Mouse (Mus musculus) midbrain, embryonic 10.5 days (tissue): ENCODE measurements around the gene Nrxn3. TPM values are rescaled to one million over a fixed set of nuclear protein-coding genes. Genes with fewer than 3 reads are reported as not detected.
A peak's percentile ranks its signal among the peaks of the same experiment; 100 is the strongest.

Experiments
- DNase-seq: peaks from one replicate; pipeline ENCODE4 v3.0.0-alpha.2; 2017; ENCODE audit warnings: low spot score
- H3K27ac ChIP-seq: fragments of 300-500 bp; sonication (generic); replicated peaks from 2 replicates; pipeline ENCODE4 v1.5.1; 2016; ENCODE audit warnings: mild to moderate bottlenecking
- H3K27me3 ChIP-seq: fragments of 300-500 bp; sonication (generic); 2 replicates; pipeline ENCODE4 v1.6.1; 2016; ENCODE audit warnings: low read depth, mild to moderate bottlenecking; ENCODE audit not compliant: poor library complexity, severe bottlenecking
- H3K36me3 ChIP-seq: fragments of 300-500 bp; sonication (generic); 2 replicates; pipeline ENCODE4 v1.6.1; 2016; ENCODE audit warnings: mild to moderate bottlenecking, moderate library complexity
- H3K4me1 ChIP-seq: fragments of 300-500 bp; sonication (generic); 2 replicates; pipeline ENCODE4 v1.6.1; 2016
- H3K4me3 ChIP-seq: fragments of 300-500 bp; sonication (generic); 2 replicates; pipeline ENCODE4 v1.5.1; 2016; ENCODE audit warnings: mild to moderate bottlenecking, moderate library complexity
- H3K9me3 ChIP-seq: fragments of 300-500 bp; sonication (generic); replicated peaks from 2 replicates; pipeline ENCODE4 v1.6.1; 2016; ENCODE audit warnings: mild to moderate bottlenecking
- WGBS: fragments of 180-500 bp; shearing (Covaris S2); methylation state at CpG from one replicate; pipeline ENCODE4 v1.1.7; 2016; 5-methylcytosine and 5-hydroxymethylcytosine counted together
- polyA plus RNA-seq: library from polyadenylated mRNA; unstranded; fragments of >200 nt; fragmentation: Nextera tagmentation; extraction: Ambion mirVana; gene quantifications from 2 replicates; pipeline ENCODE4 v1.2.1, GENCODE M21; 2016

Gene Nrxn3
- polyA plus RNA-seq, 1 experiment from 2014 or later: 5.2 TPM

DNA sequence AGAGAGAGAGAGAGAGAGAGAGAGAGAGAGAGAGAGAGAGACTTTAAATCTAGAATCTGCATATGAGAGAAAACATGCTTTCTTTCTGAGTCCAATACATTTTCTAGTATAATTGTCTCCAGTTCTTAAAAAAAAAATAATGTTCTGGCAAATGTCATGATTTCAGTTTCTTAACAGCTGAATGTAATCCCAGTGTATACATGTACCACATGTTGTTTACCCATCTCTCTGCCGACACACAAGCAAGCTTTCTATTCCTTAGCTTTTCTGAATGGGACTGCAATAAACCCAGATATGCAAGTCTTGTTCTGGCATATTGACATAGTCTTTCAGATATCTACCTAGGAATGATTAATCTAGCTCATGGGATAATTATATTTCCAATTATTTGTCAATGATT lies 1256.5 kb downstream of the Nrxn3 start:
- Histone ChIP-seq H3K4me3 (no peak overlapping the region), H3K36me3 (no peaks in the 10 kb centered on the region), H3K27ac (no peak overlapping the region), H3K27me3 (no peaks in the 10 kb centered on the region), H3K9me3 (no peaks in the 10 kb centered on the region), H3K4me1 (peaks cover 13% of the 10 kb centered on the region)
- no peak for DNase-seq
- 90% methylated on average over 1 of the region's 1 CpGs for WGBS

DNA sequence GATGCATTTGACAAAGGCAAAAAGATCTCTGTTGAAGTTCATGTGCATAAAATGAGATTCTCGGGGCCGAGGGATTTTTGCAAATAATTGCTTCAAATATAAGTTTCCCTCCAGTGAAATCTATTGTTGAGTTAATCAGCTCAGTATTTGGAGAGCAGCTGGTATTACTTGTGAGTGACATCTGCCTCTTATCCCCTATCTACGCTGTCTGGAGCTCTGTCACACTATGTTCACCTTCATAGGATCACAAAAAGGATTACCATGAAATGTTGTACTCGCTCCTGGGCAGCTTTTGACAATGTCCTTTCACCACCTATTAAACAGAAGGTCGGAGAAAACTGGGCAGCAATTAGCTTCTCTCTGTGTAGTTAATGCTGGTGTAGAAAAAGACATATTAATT lies 1259.8 kb downstream of the Nrxn3 start:
- Histone ChIP-seq H3K27me3 (no peaks in the 10 kb centered on the region), H3K36me3 (no peaks in the 10 kb centered on the region), H3K9me3 (no peaks in the 10 kb centered on the region), H3K4me1 (peaks cover 13% of the 10 kb centered on the region), H3K4me3 (no peak overlapping the region), H3K27ac (no peak overlapping the region)
- 44% methylated on average over 5 of the region's 5 CpGs for WGBS
- no peak for DNase-seq

DNA sequence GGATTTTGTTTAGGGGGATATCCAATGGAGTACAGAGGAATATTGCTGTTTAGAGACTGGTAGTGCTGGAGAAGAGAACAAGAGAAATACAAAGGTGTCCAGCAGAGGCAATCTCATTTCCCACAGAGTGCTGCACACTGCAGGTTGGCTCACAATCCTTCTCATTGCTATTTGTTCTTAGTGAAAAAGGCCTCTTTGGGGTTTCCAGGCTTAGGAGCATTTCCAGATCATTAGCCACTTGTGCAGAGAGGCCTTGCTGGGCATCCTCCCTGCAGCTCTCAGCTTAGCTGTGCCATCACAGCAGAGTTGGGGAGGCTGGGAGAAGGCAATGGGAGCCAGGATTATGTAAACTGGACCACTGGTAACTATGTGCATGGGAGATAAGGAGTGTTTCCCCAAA lies 1260.7 kb downstream of the Nrxn3 start:
- no peaks in the 10 kb centered on the region for H3K27me3 ChIP-seq
- no peak overlapping the region for H3K4me3 ChIP-seq
- H3K9me3 ChIP-seq: no peaks in the 10 kb centered on the region
- H3K36me3 ChIP-seq: no peaks in the 10 kb centered on the region
- DNase-seq: no peak
- H3K27ac ChIP-seq: no peak overlapping the region
- H3K4me1 ChIP-seq: peaks cover 13% of the 10 kb centered on the region

DNA sequence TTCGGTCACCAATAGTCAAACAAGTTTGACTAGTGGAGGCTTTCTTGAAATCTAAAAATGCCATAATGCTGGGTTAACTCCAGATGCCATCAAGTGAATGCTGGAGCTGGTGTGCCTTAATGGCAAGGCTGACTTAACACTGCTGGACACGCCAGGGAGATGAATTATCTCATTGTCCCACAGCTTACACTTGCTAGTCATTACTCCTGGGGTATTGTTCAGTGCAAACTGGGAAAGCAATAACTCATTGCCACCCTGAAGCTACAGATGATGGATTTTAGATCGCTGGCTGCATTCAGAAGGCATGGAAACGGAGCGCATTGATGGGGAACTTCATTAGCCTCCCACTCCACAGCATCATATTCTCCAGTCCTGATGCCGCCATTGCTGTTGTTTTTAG lies 1263.5 kb downstream of the Nrxn3 start:
- H3K36me3 ChIP-seq: no peaks in the 10 kb centered on the region
- H3K27me3 ChIP-seq: no peaks in the 10 kb centered on the region
- 82% methylated on average over 6 of the region's 6 CpGs for WGBS
- no peak overlapping the region for H3K4me3 ChIP-seq
- H3K4me1 ChIP-seq: peaks cover 13% of the 10 kb centered on the region
- H3K27ac ChIP-seq: no peak overlapping the region
- no peaks in the 10 kb centered on the region for H3K9me3 ChIP-seq
- no peak for DNase-seq

DNA sequence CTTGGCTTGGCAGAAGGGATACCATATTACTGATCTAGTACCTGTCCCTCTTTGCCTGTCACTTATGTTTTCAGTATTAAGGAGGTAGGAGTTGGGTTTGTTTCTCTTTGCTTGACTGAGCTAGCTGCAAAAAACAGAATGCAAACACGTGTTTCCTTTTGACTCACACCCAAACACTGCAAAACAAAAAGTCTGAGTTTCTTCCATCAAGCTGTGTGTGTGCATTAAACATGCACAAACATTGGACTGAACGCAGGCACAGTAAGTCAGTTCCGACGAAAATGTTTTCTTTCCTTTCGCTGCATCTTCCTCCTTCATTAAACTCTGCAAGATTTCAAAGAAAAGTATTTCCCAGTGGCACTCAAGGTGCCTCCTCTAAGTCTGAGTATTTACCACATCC lies 1270.6 kb downstream of the Nrxn3 start:
- H3K4me1 ChIP-seq: no peaks in the 10 kb centered on the region
- no peaks in the 10 kb centered on the region for H3K27me3 ChIP-seq
- 80% methylated on average over 5 of the region's 5 CpGs for WGBS
- no peak overlapping the region for H3K27ac ChIP-seq
- no peak overlapping the region for H3K4me3 ChIP-seq
- no peaks in the 10 kb centered on the region for H3K36me3 ChIP-seq
- H3K9me3 ChIP-seq: no peaks in the 10 kb centered on the region
- no peak for DNase-seq

DNA sequence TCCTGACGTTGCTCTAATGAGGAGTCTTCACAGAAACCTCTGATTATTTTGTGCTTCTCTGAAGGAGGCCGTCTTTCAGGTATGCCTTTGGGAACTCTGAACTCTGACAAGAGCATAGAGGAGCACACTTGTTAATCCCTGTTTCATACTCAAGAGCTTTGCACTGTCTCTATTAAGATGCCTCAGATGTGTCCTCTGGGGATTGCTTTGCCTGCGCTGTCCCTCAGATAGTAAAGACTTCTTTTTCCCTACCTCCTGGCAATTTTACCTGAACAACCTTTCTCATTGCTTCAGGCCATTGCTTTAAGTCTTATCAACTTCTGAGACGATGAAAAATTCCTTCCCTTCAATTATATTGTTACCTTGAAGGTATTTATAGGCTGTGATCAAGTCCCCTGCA lies 1272.7 kb downstream of the Nrxn3 start:
- WGBS: 78% methylated on average over 4 of the region's 4 CpGs
- H3K27me3 ChIP-seq: no peaks in the 10 kb centered on the region
- no peak overlapping the region for H3K4me3 ChIP-seq
- H3K4me1 ChIP-seq: no peaks in the 10 kb centered on the region
- no peak for DNase-seq
- H3K36me3 ChIP-seq: no peaks in the 10 kb centered on the region
- H3K27ac ChIP-seq: no peak overlapping the region
- H3K9me3 ChIP-seq: no peaks in the 10 kb centered on the region

DNA sequence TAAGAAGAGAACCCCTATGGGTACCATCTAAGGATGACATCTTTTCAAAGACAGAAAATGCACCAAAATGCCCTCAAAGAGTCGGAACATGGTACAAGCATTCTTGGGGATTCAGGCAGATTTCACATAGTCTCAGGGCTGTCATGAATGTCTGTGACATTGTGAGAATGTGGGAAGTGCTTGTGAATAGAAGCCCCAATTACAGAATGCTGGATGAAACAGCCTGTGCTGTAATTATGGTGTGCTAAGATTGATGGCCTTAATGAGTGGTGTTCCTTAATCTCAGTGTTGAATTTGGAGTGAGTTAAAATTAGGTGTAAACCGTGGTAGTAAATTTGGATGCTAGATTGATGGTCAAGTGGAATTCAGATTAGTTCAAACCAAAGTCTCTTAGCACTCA lies 1287.6 kb downstream of the Nrxn3 start:
- Histone ChIP-seq H3K36me3 (no peaks in the 10 kb centered on the region), H3K27me3 (no peaks in the 10 kb centered on the region), H3K9me3 (no peaks in the 10 kb centered on the region), H3K4me1 (no peaks in the 10 kb centered on the region), H3K27ac (no peak overlapping the region), H3K4me3 (no peak overlapping the region)
- no peak for DNase-seq
- WGBS: 89% methylated on average over 2 of the region's 2 CpGs

DNA sequence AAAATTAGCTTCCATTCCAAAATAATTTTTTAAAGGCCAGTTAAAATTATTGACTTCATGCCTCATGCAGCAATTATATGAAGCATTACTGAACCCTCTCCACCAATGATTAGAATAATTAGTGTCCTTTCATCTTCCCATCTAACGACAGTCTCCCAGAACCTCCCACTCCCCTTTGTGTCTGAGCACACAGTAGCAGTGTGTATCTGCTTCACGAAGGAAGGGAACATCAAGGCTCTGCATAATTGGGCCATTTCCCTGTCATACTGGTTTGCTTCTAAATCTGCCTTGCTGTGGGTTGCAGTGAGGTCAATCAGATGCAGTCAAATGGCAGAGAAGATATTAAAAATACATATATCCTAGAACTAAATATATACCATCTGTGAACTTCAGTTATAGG lies 1291.3 kb downstream of the Nrxn3 start:
- no peak for DNase-seq
- H3K4me3 ChIP-seq: no peak overlapping the region
- no peaks in the 10 kb centered on the region for H3K27me3 ChIP-seq
- H3K27ac ChIP-seq: no peak overlapping the region
- H3K36me3 ChIP-seq: no peaks in the 10 kb centered on the region
- whole genome bisulfite sequencing: 59% methylated on average over 2 of the region's 2 CpGs
- no peaks in the 10 kb centered on the region for H3K9me3 ChIP-seq
- H3K4me1 ChIP-seq: no peaks in the 10 kb centered on the region

DNA sequence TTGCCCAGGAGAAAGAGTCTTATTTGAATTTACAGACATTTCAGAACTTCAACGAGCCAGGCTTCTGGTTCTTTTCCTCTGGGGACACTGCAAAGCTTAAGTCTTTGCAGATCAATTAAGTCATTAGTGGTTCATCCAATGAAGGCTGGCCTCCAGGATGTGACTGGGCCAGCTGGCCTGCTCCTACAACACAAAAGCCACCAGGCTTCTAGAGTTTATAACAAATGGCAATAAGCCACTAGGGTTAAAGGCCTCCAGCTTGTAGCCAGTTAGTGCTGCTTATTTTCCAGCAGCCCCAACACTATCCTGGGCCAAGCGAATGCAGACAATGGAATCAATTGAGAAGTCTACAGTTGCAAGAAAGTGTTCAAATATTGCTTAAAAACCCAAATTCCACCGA lies 1304.3 kb downstream of the Nrxn3 start:
- peak; percentile 13 for DNase-seq
- H3K27ac ChIP-seq: no peak overlapping the region
- H3K4me1 ChIP-seq: peaks cover 4% of the 10 kb centered on the region; the same call in 1 of the 2 replicates
- WGBS: 54% methylated on average over 3 of the region's 3 CpGs
- no peaks in the 10 kb centered on the region for H3K27me3 ChIP-seq
- no peaks in the 10 kb centered on the region for H3K9me3 ChIP-seq
- H3K36me3 ChIP-seq: no peaks in the 10 kb centered on the region
- H3K4me3 ChIP-seq: no peak overlapping the region

DNA sequence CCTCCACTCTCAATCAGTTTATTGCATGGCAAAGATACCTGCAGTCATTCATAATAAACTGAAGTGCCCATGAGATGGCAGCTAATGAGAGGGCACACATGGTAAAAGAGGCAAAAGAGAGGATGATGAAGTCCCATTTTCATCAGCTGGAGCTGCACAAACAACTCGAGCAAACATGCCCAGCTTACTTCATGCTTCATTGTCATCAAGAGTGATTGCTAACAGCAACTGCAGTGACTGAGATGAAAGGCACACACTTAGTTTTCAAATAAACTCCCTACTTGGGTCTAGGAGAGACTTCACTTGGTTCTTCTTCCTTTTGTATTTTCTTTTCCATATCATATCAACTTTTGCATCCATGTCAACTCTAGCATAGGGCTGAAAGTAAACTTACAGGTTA lies 1318.4 kb downstream of the Nrxn3 start:
- H3K4me3 ChIP-seq: no peak overlapping the region
- no peaks in the 10 kb centered on the region for H3K36me3 ChIP-seq
- H3K27me3 ChIP-seq: no peaks in the 10 kb centered on the region
- H3K4me1 ChIP-seq: no peaks in the 10 kb centered on the region
- no peak overlapping the region for H3K27ac ChIP-seq
- DNase-seq: no peak
- WGBS: 61% methylated on average over 1 of the region's 1 CpGs
- H3K9me3 ChIP-seq: no peaks in the 10 kb centered on the region

DNA sequence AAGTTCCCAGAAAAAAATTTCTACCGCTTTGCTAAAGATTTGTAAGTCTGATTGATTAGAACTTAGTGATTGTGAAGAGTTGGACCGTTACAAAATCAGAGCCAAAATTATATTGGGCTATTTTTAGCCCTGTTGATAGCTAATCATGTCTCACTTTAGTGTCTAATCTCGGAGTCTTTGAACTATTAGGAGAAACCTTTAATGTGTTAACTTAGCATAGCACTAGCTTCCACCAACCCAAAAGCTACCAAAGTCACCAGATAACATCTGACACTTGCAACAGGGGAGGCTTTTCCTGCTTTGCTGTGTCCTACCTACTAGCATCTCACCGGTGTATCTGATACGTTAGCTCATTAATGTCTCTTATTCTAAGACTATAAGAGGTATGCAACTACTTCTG lies 1333.6 kb downstream of the Nrxn3 start:
- Histone ChIP-seq H3K27me3 (no peaks in the 10 kb centered on the region), H3K4me1 (no peaks in the 10 kb centered on the region), H3K27ac (no peak overlapping the region), H3K36me3 (no peaks in the 10 kb centered on the region), H3K4me3 (no peak overlapping the region), H3K9me3 (no peaks in the 10 kb centered on the region)
- WGBS: 93% methylated on average over 5 of the region's 5 CpGs
- no peak for DNase-seq

DNA sequence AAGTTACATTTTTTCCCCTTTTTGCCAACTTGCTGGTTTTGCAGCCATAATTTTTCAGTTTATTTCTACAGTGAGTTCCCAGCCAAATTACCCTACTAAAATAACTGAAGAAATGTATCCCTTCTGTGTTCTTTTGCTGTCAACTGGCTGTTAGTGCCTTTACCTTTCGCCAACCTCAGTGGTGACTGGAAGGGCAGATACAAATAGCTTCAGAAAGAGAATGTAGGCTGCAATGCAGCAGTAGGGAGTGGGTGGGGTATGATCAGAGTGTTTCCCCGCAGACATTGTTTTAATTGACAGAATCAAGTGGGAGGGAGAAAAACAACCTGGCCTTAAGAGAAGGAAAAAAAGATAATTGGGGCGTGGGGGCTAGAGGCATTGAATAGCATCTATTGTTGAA lies 1337.1 kb downstream of the Nrxn3 start:
- WGBS: 84% methylated on average over 3 of the region's 3 CpGs
- Histone ChIP-seq H3K27ac (no peak overlapping the region), H3K27me3 (no peaks in the 10 kb centered on the region), H3K9me3 (no peaks in the 10 kb centered on the region), H3K36me3 (no peaks in the 10 kb centered on the region), H3K4me1 (peaks cover 8% of the 10 kb centered on the region), H3K4me3 (no peak overlapping the region)
- DNase-seq: no peak

DNA sequence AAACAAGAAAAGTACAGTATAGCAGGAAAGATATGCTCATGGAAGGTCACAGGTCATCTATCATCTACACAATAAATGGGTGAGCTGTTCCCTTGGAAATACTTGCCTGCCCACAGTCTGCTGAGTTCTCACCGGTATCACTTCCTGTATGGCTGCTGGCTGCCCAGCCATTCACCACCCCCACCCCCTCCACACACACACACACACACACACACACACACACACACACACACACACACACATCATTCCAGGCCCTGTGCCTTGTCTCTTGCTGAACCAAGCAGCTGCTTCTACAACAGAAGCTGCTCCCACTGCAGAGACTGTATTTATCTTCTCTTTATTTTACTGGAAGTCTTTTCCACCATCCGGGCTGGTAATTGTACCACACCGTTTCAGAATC lies 1338.6 kb downstream of the Nrxn3 start:
- Histone ChIP-seq H3K4me1 (peaks cover 8% of the 10 kb centered on the region), H3K27me3 (no peaks in the 10 kb centered on the region), H3K4me3 (no peak overlapping the region), H3K9me3 (no peaks in the 10 kb centered on the region), H3K27ac (no peak overlapping the region), H3K36me3 (no peaks in the 10 kb centered on the region)
- DNase-seq: no peak
- WGBS: 75% methylated on average over 3 of the region's 3 CpGs

DNA sequence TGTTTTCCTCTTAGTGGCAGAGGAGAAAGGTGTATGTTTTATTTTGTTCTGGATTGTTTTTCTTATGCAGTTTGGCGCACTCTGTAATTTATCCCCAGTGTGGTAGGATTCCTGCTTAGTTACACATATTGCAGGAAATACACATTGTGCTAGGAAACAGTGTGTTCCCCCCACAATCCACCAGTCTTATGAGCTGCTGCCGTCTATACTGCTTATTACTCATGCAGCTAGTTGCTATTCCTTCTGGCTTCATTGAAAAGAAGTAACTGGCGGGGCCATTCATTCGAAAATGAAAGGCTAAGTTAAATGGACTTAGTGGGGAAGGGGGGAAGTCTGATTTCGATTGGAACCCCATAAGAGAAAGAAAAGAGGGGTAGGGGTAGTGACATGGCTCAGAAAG lies 1339.5 kb downstream of the Nrxn3 start:
- no peak for DNase-seq
- no peak overlapping the region for H3K4me3 ChIP-seq
- H3K36me3 ChIP-seq: no peaks in the 10 kb centered on the region
- H3K27me3 ChIP-seq: no peaks in the 10 kb centered on the region
- WGBS: 62% methylated on average over 5 of the region's 5 CpGs
- H3K27ac ChIP-seq: no peak overlapping the region
- no peaks in the 10 kb centered on the region for H3K9me3 ChIP-seq
- H3K4me1 ChIP-seq: peaks cover 8% of the 10 kb centered on the region
